Mouse (Mus musculus) 416B (cell line): Measurements from ENCODE around the gene Nckap5l.

ENCODE experiments used
- DNase-seq: peaks from one replicate; pipeline ENCODE4 v3.0.0; 2011; ENCODE audit warnings: low read depth

Gene Nckap5l

DNA sequence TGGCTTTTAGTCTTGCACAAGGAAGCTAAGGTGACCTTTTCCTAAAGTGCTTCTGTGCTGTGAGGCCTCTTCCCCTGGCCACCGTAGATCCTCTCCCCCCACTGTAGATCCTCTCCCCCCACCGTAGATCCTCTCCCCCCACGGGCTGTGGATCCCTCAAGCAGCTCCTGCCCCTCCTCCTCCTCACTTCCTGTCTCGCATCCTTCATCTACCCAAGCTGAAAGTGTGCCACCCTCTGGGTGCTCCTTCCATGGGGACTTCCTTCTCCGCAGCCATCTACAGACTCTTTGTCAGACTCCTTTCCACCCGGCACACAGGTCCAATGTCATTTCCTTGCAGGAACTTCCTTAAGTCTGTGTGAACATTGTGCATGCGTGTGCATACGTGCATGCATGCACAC, 27.2 kb downstream of the Nckap5l start:
- DNase-seq, result no peak

DNA sequence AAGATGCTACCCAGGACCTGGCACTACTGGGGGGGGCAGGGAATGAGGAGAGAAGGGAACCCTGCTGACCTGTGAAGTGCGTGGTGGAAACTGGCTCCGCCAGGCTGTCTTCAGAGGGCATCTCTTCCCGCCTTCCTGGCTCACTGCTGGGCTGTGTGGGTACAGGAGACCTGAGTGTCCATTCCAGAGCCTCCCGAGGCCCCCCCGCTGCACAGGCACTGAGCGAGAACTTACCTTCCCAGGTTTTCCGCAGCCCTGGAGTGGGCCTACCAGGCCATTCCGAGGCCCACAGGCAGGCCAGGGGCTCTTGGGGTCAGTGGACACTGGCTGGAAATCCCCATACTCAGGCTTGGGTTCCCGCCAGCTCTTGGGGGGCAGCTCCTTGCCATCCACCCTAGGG, 33.7 kb downstream of the Nckap5l start:
- no peak for DNase-seq

DNA sequence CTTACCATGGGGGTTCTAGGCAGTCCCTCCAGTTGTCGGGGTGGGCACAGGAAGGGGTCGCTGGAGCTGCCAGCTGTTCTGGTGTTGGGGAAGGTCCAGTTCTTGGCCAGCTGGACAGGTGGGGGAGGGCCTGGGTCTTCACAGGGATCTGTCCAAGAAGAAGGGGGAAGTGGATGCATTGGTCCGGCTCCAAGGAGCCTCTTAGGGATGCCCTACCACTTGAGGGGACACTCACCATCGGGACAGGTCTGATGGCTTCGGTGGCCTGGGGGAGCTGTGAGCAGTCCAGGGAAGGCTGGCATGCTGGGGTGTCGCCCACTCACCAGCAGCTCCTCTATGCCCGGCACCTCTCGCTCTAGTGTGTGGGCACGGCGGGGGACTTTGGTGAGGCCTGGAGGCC, 34.4 kb downstream of the Nckap5l start:
- no peak for DNase-seq

- DNase-seq, result no peak
Observed at GRCm38 (mm10) chr15:99422551-99422950, 35.0 kb downstream of the Nckap5l start.

GRCm38 (mm10) chr15:99421676-99422075, 35.9 kb downstream of the Nckap5l start:
- no peak for DNase-seq

DNA sequence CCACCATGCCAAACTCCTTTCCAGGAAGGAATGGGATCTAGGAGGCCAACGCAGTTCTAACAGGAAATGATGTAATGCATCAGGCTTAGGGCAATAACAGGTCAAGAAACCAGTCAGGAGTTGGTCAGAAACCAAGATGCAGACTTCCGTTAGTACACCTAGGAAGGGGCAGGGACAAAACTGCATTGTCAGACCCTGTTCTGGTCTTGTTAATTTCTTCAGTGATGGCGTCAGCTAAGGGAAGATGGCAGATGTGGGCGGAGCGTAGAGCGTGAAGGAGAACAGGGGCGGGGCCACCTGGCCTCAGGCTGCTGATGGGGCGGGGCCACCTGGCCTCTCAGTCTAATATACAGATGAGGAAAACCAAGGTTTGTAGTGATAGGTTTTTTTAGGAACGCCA, 36.4 kb downstream of the Nckap5l start:
- DNase-seq, result peak; percentile 60

GRCm38 (mm10) chr15:99420521-99421014, 37.0 kb downstream of the Nckap5l start:
- DNase-seq, result peak; percentile 43

GRCm38 (mm10) chr15:99420101-99420500, 37.4 kb downstream of the Nckap5l start:
- DNase-seq, result no peak

DNA sequence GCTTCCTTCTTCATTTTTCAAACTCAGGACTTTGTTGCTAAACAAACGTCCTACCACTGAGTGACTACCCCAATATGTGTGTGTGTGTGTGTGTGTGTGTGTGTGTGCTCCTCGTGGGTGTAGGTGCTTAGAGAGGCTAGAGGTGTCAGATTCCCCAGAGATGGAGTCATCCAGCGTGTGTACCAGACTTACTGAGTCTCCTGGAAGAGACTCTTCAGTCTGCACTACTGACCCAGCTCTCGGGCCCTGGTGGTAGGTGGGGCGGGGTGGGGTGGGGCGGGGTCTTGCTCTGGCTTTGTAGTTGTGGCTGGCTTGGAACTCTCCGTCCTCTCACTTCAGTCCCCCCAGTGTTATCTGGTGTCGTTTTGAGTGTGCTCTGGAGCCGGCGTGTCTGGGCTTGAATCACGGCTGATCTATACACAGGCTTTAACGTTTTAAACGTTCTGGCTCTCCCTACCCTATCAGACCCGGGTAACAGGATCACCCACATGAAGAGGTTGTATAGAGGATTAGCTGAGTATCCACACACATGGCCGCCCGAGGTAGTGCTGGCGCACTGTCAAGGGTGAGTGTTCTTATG, 39.8 kb downstream of the Nckap5l start:
- no peak for DNase-seq

DNA sequence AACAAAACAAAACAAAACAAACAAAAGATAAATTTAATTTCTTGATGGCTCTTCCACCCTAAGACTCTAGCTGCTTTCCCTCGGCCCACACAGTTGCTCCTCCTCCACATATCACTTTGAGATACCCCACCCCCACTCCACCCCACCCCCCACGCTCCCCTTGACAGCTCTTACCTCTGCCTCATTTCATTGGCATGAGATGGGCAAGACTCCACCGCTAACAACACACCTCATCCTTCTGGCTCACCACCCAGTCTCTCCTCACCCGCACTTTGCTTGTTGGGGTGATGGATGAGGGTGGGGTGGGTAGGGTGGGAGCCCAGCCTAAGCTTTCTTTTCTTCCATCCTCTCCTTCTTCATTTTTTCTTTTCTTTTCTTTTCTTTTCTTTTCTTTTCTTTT, 40.6 kb downstream of the Nckap5l start:
- DNase-seq, result no peak

DNA sequence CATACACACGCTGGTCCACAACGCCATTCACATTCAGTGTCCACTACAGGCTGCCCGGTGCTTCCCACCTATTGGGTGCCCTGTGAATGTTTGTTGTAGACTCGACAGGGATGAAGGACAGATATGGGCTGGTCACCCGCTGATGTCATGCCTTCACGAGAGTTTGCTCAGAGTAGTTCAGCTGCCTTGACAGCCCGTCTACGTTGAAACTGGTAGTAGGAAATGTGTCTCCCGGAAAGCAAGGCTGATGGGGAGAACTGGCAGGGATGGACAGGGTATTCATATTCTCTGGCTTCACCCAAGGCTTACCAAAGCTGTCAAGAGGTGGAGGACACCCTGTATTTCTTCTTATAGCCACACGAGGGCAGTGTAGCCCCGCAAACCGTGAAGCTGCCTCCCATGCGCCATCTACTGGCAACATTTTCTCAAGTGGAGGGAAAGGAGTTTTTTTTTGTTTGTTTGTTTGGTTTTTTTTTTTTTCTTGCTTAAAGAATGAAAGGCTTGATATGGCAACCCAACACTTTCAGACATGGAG, 41.1 kb downstream of the Nckap5l start:
- DNase-seq, result peak; percentile 89

DNA sequence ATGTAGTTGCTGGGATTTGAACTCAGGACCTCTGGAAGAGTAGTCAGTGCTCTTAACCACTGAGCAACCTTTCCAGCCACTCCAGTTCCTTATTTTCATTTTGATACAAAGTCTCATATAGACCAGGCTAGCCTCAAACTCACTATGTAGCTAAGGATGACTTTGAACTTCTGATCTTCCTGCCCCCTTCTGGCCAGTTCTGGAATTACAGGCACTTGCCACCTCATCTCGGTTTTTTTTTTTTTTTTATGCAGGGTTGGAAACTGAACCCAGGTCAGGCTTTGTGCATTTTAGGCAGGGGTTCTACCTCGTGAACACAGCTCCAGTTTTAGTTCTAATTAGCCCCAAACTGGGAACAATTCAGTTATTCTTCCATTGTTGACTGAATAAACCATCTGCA, 41.8 kb downstream of the Nckap5l start:
- peak; percentile 79 for DNase-seq

- no peak for DNase-seq
Observed at GRCm38 (mm10) chr15:99411747-99412146, 45.8 kb downstream of the Nckap5l start.

DNA sequence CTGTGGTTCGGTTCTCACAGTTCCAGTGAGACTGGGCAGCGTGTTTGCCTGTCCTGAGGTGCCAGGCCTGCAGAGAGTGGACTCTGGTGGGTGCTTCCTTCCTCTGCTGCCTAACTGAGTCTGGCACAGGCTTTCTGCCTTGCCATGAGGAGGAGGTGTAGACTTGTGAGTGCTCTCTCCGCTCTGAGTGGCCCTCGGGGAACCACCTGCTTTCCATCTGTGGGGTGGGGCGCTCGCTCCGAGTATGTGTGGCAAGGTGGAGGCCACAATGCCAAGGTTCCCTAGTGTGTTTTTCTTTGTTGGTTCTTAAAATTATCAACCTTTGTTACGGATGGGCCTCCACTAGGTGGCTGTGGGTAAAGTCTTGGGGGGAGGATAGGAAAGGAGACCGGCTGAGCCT, 48.7 kb downstream of the Nckap5l start:
- DNase-seq, result no peak

- no peak for DNase-seq
Observed at GRCm38 (mm10) chr15:99406986-99407570, 50.5 kb downstream of the Nckap5l start.

DNA sequence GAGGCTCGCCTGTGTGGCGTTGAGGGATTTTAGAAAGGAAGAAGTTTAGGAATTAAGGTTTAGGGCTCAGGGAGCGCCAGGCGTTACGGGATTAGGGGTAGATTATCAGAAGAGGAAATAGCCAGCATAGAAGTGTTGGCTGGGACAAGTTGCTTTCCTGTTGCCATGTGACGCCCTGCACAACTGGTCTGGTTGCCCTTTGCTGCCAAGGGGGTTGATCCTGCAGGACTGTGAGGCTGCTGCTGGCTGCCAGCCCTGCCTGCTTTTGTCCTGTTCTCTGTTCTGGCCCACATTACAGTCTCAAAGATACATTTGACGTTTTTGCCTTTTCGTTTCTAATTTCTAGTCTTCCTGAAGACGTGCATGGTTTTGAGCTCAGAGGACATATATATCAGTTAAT, 52.4 kb downstream of the Nckap5l start:
- DNase-seq, result no peak

GRCm38 (mm10) chr15:99403159-99403889, 54.2 kb downstream of the Nckap5l start:
- no peak for DNase-seq

DNA sequence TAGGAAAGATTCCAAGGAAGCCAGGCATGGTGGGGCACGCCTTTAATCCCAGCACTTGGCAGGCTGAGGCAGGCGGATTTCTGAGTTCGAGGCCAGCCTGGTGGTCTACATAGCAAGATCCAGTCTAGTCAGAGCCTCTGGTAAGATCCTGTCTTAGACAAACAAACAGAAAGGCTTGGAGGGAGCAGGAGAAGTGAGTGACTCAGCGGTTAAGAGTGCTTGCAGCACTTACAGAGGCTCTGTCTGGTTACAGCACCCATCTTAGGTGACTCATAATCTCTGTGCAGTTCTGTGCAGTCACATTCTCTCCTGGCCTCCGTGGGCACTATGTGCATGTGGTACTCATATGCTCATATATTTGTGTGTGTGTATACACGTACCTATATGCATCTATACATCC, 56.9 kb downstream of the Nckap5l start:
- DNase-seq, result peak; percentile 92

- peak; percentile 57 for DNase-seq
Observed at GRCm38 (mm10) chr15:99399503-99400245, 57.9 kb downstream of the Nckap5l start.

DNA sequence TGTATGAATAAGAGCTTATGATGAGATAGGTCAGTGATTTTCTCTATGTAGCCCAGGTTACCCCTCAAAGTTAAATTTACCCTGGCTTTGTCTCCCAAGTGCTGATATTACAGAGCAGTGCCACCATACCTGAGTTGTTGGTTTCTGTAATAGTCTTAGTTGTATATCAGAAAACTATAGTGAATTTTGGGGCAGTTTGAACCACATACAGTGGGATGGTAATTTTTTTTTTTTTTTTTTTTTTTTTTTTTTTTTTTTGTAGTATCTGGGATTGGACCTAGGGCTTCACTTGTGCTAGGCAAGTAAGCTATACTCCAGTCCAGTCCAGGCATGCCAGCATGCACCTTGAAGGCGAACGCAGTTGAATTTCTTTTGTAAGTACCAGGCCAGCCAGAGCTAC, 59.9 kb downstream of the Nckap5l start:
- no peak for DNase-seq

DNA sequence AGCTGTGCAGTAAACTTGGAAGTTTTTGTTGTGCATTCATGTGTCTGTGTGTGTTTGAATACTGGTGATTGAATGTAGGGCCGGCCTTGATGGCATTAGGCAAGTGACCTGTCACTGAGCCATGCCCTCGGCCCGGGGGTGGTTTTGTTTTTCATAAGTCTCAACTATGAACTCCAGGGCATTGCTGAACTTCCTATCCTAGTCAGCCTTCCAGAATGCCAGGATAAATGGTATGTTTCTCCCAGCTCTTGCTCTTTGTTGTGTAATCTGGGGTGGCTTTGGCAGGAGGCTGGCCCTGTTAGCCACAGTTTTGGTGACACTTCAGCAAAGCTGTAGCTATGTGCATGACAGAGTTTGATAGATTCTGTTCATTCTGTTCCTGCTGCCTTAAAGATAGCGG, 60.7 kb downstream of the Nckap5l start:
- no peak for DNase-seq

- no peak for DNase-seq
Observed at GRCm38 (mm10) chr15:99396462-99396861, 61.1 kb downstream of the Nckap5l start.
